Mouse (Mus musculus) brown adipose tissue, adult 24 weeks (tissue): ENCODE measurements around the gene Slc51a. TPM values are rescaled to one million over a fixed set of nuclear protein-coding genes. Genes with fewer than 3 reads are reported as not detected.
A peak's percentile ranks its signal among the peaks of the same experiment; 100 is the strongest.

Experiments used
- H3K27ac ChIP-seq: fragments of 200-500 bp; replicated peaks from 2 replicates; pipeline ENCODE4 v1.5.1; 2012; ENCODE audit warnings: low read depth, mild to moderate bottlenecking, low read length
- H3K4me1 ChIP-seq: fragments of 200-500 bp; 2 replicates; pipeline ENCODE4 v1.6.1; 2012; ENCODE audit warnings: low read length, mixed read lengths; ENCODE audit not compliant: control insufficient read depth, insufficient read depth, insufficient read length
- H3K4me3 ChIP-seq: fragments of 200-500 bp; 2 replicates; pipeline ENCODE4 v1.5.1; 2012; ENCODE audit warnings: low read depth, mild to moderate bottlenecking, low read length, moderate library complexity; ENCODE audit not compliant: insufficient read depth
- polyA plus RNA-seq: library from polyadenylated mRNA; stranded (reverse); fragments of >200 nt; gene quantifications from 2 replicates; pipeline ENCODE4 v1.2.4, GENCODE M21; 2012; ENCODE audit not compliant: missing spikeins, insufficient read depth, insufficient read length

Slc51a gene
- polyA plus RNA-seq, 1 experiment: not detected

DNA sequence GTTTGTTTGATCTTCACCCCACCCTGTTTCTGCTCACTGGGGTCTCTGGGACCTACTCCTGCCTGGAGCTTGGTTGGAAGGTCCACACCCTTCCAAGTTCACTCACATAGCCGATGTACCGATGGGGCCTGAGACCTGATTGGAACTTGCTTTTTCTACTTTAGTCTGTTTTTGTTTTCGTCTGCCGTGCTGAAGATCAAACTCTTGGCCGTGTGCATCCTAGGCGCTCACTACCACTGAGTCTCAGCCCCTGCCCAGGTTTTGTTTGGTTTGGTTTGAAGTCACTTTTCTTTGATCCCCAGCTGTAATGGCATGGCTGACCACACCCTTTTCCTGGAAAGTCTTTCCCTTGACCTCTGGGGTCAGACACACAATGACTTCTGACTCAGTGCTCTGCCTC, 25.7 kb upstream of the Slc51a start:
- Histone ChIP-seq H3K4me1 (peaks cover 10% of the 10 kb centered on the region), H3K27ac (peak overlapping the region; percentile 1; the same call in 1 of the 2 replicates), H3K4me3 (no peak overlapping the region)

DNA sequence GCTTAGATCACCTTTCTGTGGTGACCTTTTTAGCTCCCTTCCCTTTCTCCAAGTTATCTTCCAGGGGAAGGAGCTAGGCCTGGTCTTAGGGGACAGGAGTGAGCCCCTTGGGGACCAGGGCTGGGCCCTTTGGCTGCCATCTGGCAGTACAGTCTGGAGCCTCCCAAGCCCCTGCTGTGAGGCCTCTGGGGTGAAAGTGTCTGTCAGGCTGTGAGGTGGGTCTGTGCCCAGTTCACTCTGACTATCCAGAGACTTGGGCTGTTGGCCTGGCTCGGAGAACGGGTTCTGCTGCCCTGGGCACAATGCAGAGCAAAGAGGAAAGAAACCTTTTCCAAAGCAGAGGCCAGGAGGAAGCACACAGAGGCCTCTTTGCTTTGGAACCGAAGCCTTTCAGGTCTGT, 25.2 kb upstream of the Slc51a start:
- H3K27ac ChIP-seq: peak overlapping the region; percentile 66
- H3K4me1 ChIP-seq: peaks cover 10% of the 10 kb centered on the region
- no peak overlapping the region for H3K4me3 ChIP-seq

DNA sequence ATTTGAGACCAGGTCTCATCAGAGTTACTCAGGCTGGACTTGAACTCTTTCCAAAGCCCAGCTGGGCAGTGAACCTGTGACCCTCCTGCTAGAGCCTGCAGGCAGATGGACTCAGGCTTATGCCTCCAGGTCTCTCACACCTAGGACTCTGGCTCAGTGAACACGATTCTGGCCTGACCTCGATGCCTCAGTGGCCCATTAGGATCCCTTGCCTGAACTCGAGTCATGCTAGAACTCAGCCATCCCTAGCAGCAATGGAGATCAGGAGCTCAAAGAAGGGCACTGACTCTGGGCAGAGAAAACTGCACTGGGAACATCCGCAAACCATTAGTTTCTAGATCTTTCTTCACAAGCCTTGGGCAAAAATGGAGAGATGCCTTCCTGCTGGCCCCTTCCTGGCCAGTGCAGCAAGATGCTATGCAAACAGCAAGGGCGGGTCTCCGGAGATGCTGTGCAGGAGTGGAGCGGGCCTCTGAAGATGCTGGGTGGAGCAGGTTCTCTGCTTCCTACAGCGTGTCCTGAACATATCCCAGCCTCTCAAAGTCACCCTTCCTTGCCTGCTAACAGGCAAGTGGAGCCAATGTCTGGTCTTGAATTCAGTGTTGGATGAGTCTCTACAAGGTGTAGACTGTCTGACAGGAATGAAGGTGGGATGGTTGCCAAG, 24.3 kb upstream of the Slc51a start:
- Histone ChIP-seq H3K4me1 (peaks cover 10% of the 10 kb centered on the region), H3K4me3 (no peak overlapping the region), H3K27ac (peak overlapping the region; percentile 66)

DNA sequence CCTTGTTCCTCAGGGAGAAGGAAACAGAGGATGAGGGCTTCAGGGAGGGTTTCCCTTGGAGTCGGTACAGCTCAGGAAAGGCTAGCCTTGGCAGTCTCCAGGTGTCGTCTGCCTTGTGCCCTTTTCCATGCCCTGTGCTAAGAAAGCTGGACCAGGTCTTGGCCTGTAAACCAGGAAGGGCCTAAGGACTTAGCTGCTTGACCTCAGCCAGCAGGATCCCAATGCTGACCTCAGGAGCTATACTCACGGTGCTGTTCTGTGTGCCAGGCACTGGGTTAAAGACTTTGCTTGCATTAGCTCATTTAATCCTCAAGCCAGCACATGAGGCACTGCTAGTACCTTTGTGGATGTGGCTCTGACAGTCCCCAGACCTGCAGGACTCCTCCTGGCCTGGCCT, 23.7 kb upstream of the Slc51a start:
- no peak overlapping the region for H3K27ac ChIP-seq
- H3K4me3 ChIP-seq: no peak overlapping the region
- H3K4me1 ChIP-seq: peaks cover 10% of the 10 kb centered on the region

DNA sequence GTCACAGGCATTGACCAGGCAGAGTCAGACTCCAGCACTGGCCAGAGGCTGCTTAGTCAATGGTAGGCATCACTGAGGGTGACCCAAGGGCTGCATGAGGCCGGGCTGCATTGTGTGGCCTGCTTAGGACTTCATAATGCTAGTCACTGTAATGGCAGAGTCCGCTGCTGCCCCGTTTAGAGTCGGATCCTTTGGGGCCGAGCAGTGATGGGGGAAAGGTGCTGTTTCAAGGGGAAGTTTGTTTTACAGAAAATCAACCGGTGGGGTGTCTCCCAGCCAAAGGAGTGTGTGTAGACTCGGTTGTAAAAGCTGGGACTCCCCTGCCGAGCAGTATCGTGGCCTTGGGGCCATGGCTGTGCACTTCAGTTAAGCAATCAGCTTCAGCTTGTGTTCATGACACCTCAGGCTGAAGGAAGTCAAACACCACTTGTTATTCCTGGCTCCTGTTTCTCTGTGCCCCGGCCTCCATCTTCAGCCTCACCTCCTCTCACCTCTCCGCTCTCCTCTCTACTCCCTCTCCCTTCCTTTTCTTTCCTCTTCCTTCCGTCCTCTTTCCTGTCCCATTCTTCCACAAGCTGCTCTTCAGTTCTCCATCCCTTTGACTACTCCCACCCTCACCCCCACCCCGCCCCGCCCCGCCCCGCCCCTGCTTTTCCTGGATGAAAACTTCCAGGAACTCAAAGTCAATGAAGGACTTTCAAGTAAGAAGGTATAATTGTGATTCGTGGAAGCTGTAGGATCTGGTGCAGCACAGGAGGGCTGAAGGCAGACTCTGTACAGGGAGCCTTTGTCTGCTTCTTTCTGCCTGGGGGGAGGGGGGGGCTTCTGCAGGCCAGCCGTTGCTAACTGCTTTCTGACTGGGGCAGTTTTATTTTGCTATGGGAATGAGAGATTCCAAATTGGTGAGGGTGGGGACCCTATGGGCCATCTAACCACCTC, 23.0 kb upstream of the Slc51a start:
- Histone ChIP-seq H3K4me1 (peaks cover 13% of the 10 kb centered on the region), H3K4me3 (no peak overlapping the region), H3K27ac (0 out of 2 replicates have a peak overlapping the region, but pooled peaks have one; percentile 8)

DNA sequence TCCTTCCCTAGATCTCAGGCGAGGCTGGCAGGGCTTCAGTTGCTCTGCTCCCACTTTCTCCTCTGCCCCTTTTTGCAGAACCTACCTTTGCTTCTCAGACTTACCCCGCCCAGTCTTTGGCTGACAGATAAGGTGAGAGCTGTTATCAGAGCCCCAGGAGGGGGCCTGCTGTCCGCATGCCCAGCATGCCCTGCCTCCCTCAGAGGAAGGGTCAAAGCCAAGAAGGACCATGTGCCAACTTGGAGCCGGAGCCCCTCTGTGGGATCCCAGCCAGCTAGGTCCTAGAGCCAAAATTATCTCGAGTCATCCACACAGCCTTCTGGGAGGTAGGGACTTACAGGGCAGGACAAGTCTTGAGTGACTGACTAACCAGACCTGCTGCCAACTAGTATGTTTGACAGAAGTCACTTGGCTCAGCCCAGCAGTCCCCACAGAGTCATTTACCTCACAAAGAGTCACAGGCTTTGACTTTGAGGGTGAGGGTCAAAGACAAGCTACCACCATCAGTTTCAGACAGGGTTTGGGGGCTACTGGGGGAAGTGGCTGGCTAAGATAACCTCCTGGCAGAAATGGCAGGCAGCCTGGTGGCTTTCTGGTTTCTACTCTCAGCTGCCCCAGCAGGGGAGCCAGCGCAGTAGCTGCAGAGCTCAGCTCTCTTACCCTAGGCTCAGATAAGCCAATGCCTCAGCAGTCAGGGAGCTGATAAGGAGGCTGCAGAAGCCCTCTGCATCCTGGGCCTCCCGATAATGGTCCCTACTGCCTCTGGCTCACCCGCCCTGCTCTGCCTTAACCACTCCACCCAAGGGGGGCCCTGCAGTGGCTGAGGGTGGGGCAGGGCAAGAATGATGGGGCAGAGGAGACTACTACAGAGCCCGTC, 21.6 kb upstream of the Slc51a start:
- Histone ChIP-seq H3K4me1 (peaks cover 13% of the 10 kb centered on the region), H3K4me3 (no peak overlapping the region), H3K27ac (peak overlapping the region; percentile 71)

DNA sequence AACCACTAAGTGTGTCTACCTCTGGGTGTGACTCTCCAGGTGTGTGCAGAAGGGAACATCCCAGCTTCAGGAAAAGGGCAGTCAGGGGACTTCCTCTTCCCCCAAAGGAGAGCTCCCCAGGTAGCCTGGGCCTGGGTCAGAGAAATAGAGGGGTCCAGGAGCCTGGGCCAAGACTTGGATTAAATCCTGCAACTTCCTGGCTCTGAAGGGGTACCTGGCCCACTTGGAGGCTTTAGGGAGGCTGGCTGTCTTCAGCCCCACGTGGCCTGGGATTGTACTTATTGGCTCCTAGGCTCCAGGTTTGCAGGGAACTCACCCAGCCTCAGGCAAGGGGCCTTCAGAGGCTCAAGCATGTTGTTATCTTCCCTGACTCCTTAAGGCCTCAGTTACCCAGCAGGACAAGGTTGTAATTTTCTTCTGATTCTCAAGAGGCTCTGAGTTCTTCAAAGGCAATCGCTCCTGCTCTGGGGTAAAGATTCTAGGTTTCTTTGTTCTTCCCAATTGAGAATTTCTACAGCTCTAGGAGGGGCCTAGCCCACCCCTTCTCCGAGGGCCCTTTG, 20.9 kb upstream of the Slc51a start:
- Histone ChIP-seq H3K27ac (no peak overlapping the region), H3K4me1 (peaks cover 13% of the 10 kb centered on the region)

DNA sequence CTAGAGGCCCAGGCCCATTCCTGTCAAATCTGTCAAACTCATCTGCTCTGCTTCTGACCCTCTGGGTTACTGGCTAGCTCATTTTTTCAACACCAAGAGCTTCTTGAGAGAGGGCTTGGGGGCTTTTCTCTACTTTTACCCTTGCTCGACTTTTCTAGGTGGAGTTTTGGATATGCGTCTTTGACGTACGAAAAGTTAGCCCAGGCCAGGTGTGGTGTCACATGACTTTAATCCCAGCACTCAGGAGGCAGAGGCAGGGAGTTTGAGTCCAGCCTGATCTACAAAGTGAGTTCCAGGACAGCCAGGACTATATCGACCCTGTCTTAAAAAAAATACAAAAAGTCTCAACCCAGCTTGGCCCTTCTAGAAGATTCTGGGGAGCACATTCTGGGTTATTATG, 20.4 kb upstream of the Slc51a start:
- H3K4me1 ChIP-seq: peaks cover 13% of the 10 kb centered on the region
- no peak overlapping the region for H3K27ac ChIP-seq

More for the DNA sequence above, 20.9 kb upstream of the Slc51a start:
- no peak overlapping the region for H3K4me3 ChIP-seq

DNA sequence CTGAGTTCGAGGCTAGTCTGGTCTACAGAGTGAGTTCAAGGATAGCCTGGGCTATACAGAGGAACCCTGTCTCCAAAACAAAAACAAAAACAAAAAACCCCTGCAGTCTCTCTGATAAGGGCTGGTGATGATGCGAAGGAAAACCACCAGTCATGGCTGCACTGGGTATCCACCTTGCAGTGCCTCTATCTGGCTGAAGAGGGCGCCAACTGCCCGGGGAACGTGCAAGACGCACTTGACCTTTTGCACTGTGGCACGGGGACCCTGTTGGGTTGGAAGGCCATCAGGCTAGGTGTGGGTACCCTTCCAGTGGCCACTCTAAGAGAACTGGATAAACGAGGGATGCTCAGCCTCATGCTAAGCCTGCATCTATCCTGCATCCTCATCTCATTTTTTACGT, 19.7 kb upstream of the Slc51a start:
- Histone ChIP-seq H3K27ac (no peak overlapping the region), H3K4me3 (no peak overlapping the region), H3K4me1 (peaks cover 13% of the 10 kb centered on the region)

More for the DNA sequence above, 20.4 kb upstream of the Slc51a start:
- H3K4me3 ChIP-seq: no peak overlapping the region

DNA sequence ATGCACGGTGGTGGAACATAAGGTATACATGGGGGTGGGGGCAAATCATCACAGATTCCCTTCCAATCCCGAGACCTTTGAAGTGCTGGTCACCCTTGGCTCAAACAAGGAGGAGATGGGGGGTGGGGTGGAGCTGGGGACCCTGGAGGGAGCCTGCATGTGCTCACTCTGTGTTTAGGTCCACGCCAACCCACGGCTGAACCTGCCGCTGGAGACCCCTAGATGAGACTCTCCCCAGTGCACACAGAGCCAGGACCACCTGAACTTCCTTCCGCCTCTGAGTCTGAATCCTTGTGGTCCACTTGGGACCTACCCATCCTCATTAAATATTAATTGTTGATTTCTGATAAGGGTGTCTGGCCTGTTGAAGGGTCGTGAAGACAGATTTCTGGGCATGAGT, 19.2 kb upstream of the Slc51a start:
- Histone ChIP-seq H3K4me3 (no peak overlapping the region), H3K27ac (no peak overlapping the region), H3K4me1 (peaks cover 10% of the 10 kb centered on the region)

DNA sequence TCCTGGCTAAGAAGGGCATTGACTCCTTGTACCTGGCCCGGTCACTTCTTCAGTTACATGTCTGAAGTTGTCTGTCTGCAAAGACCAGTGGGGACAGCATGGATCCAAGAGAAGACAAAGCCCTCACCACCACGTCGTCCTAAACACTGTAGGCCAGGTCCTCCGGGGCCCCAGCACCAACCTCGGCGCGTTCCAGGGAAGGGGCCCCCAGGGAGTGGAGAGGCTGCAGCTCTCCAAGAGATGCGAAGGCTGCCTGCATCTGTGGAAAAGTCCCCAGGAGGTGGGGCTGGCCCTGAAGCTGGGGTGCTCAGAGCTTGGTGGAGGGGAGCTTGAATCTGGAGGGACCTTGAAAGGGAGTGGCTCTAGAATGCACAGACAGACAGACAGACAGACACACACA, 18.6 kb upstream of the Slc51a start:
- Histone ChIP-seq H3K4me1 (peaks cover 8% of the 10 kb centered on the region; the same call in 1 of the 2 replicates), H3K27ac (no peak overlapping the region), H3K4me3 (no peak overlapping the region)

DNA sequence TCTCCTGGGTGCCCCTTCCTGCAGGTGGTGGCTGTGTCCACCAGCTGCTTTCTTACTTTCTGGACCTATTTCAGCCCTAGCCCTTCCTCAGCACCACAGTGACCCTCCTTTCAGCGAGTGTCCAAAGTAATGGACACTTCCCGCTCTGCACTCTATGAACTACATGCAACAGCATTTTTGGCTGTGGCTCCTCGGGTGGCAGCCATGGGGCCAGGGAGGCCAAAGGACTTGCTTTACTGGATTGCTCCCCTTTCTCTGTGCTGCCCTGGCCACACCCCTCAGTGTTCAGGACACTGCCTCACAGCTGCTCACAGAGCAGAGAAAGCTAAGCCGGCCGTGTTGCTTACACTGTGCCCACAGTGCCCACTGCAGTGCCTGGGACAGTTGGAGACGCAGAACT, 16.0 kb upstream of the Slc51a start:
- Histone ChIP-seq H3K4me1 (0 out of 2 replicates have a peak, but pooled peaks cover 3% of the 10 kb centered on the region), H3K4me3 (no peak overlapping the region), H3K27ac (no peak overlapping the region)

DNA sequence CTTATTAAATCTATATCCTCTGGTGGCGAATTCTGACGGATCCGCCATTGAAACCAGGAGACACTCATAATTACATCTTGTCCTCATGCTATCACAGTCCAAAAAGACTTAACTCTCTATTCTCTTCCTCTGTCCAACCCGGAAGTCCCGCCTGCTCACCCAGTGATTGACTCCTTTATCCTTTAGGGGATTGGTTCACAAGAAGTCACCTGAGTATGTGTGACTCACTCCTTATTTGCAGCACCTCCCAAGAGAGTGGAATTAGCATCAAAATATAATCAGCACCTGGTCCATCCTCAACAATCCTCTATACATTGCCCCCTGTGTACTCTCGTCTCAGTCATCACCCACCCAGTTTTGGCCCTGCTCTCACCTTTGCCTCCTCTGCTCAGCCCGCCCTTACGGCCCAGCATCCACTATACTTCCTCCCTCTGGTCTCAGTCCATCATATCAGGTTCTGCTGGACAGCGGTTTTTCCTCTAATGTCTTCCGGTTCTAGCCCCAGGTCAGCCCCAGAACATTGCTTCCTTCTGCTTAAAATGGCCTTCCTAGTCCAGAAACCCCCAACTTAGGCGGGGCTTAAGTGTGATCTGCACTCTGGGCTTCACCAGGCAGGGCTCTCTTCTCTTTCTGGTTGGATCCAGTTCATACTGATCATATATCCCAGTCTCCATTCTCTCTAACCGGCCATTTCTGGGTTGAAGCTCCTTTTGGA, 15.1 kb upstream of the Slc51a start:
- Histone ChIP-seq H3K27ac (no peak overlapping the region), H3K4me1 (0 out of 2 replicates have a peak, but pooled peaks cover 3% of the 10 kb centered on the region), H3K4me3 (no peak overlapping the region)

DNA sequence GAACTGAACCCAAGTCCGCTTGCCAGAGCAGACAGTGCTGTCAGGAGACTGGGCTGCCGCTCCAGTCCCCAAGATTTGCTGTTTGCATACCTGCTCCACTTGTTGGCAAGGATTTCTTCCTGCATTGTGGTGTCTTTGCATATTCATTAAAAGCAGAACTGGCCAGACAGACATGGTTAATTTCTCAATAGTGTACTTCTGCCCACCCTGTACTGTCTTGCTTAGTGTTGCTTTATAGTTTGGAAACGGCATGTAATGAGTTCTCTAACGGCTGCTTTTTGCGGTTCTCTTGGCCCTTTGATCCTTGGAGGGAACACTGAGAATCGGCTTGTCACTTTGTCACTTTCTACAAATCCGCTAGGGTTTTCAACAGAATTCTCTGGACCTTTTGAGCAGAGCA, 13.8 kb upstream of the Slc51a start:
- Histone ChIP-seq H3K4me1 (0 out of 2 replicates have a peak, but pooled peaks cover 3% of the 10 kb centered on the region), H3K27ac (no peak overlapping the region), H3K4me3 (no peak overlapping the region)
